Mouse (Mus musculus) bone marrow, adult 2 months (tissue): ENCODE measurements at regions not wholly inside any gene's neighbourhood (a gene's known extent, or its start where the extent isn't known, plus 50 kb on each side); places are given as distances from the start of the nearest gene placed in this dataset.

Experiments used
- CTCF ChIP-seq: fragments of 200-500 bp; IDR thresholded peaks from 2 replicates; pipeline ENCODE4 v1.5.1; 2011; ENCODE audit warnings: low read length, control low read depth; ENCODE audit not compliant: control insufficient read depth, insufficient read depth
- POLR2A ChIP-seq: fragments of 200-500 bp; IDR thresholded peaks from 2 replicates; pipeline ENCODE4 v1.6.1; 2011; ENCODE audit warnings: low read depth, mild to moderate bottlenecking, control low read depth, low read length, borderline replicate concordance; ENCODE audit not compliant: control insufficient read depth

GRCm38 (mm10) chr16:77514606-77515005, 87.3 kb downstream of the Gm11146 start:
- TF ChIP-seq CTCF, result no peak
- no peak for TF ChIP-seq POLR2A
